Mouse (Mus musculus): ENCODE measurements around the gene Mrps7. TPM values are rescaled to one million over a fixed set of nuclear protein-coding genes. Genes with fewer than 3 reads are reported as not detected.

Mrps7 gene
- polyA plus RNA-seq, 1 experiment from 2014 or later, result 52.2 TPM

DNA sequence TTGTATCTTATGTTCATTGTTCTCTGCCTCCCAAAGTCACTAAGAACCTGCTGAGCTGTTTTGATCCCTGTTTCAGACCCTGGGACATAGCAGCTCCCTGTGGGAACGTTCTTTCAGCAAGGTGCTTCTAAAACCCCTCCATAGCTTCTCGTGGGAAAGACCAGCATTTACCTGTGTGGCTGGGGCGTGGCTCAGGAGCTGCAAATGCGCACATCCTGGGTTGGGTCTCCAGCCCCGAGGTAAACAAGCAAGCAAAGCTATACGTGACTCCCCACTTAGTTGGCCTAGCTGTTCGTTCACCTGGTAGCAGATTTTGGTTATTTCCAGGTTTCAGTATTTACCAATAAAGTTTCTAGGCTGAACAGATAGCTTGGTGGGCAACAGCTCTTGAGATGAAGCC is 28.5 kb downstream of the Mrps7 start:
- Histone ChIP-seq H3K27ac (ENCODE audit: low read depth, low read length) (no peak overlapping the region), H3K27me3 (replicated peaks; ENCODE audit: control insufficient read depth, insufficient read depth, low read length) (no peaks in the 10 kb centered on the region), H3K9me3 (ENCODE audit: control insufficient read depth) (no peaks in the 10 kb centered on the region), H3K9ac (ENCODE audit: low read depth, low read length) (no peak overlapping the region), H3K4me1 (replicated peaks; ENCODE audit: control insufficient read depth, insufficient read depth, low read length) (no peaks in the 10 kb centered on the region; the same call in 1 of the 2 replicates), H3K4me2 (replicated peaks; ENCODE audit: low read depth) (no peak overlapping the region), H3K4me3 (ENCODE audit: low read depth, low read length) (no peak overlapping the region), H3K36me3 (ENCODE audit: control insufficient read depth, insufficient read depth) (no peaks in the 10 kb centered on the region)
- no peak for ATAC-seq
- TF ChIP-seq CTCF (IDR thresholded peaks at IDR 0.05; ENCODE audit: low read depth), result no peak
- 66% methylated on average over 7 of the region's 7 CpGs for WGBS

DNA sequence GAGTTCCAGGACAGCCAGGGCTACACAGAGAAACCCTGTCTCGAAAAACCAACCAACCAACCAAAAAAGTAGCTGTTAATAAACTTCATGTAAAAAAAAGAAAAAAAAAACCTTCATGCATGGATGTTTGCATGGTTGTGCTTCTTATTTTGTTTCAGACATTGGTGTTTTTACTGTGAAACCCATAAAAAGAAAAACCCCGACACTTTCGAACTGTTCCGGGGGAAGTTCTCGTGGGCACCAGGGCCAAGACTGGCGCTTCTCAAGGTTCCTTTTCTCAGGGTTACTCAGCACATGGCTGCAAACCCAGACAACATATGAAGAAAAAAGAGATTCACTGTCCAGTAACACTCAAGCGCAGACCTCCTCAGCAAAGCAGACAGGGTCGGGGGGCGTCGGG is 29.1 kb downstream of the Mrps7 start:
- no peaks in the 10 kb centered on the region for H3K27me3 ChIP-seq (replicated peaks; ENCODE audit: control insufficient read depth, insufficient read depth, low read length)
- H3K9me3 ChIP-seq (ENCODE audit: control insufficient read depth), result no peaks in the 10 kb centered on the region
- ATAC-seq, result no peak
- no peaks in the 10 kb centered on the region for H3K4me1 ChIP-seq (replicated peaks; ENCODE audit: control insufficient read depth, insufficient read depth, low read length)
- H3K36me3 ChIP-seq (ENCODE audit: control insufficient read depth, insufficient read depth), result no peaks in the 10 kb centered on the region
- H3K4me3 ChIP-seq (ENCODE audit: low read depth, low read length), result no peak overlapping the region
- H3K27ac ChIP-seq (ENCODE audit: low read depth, low read length), result no peak overlapping the region
- TF ChIP-seq CTCF (IDR thresholded peaks at IDR 0.05; ENCODE audit: low read depth), result no peak
- 88% methylated on average over 10 of the region's 10 CpGs for WGBS
- no peak overlapping the region for H3K9ac ChIP-seq (ENCODE audit: low read depth, low read length)
- no peak overlapping the region for H3K4me2 ChIP-seq (replicated peaks; ENCODE audit: low read depth)

DNA sequence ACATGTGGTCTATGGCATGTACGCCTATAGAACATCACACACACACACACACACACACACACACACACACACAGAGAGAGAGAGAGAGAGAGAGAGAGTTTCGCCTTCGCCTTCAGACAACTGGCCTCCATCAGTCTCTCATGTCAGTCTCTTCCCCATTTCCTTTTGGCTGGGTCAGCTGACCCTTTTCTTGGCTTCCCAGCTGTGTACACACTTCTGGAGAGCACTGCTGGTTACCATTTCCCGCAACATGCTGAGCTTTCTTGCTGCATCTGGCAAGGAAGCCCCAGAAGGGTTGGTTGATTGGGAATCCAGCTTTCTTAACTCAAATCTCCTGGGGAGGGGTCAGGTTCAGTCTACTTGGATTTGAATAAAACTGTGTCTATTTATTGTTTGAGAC is 30.4 kb downstream of the Mrps7 start:
- ATAC-seq, result no peak
- no peak for TF ChIP-seq CTCF (IDR thresholded peaks at IDR 0.05; ENCODE audit: low read depth)
- H3K9ac ChIP-seq (ENCODE audit: low read depth, low read length), result no peak overlapping the region
- no peaks in the 10 kb centered on the region for H3K9me3 ChIP-seq (ENCODE audit: control insufficient read depth)
- no peaks in the 10 kb centered on the region for H3K27me3 ChIP-seq (replicated peaks; ENCODE audit: control insufficient read depth, insufficient read depth, low read length)
- H3K4me2 ChIP-seq (replicated peaks; ENCODE audit: low read depth), result no peak overlapping the region
- 73% methylated on average over 4 of the region's 4 CpGs for WGBS
- no peaks in the 10 kb centered on the region for H3K36me3 ChIP-seq (ENCODE audit: control insufficient read depth, insufficient read depth)
- H3K4me1 ChIP-seq (replicated peaks; ENCODE audit: control insufficient read depth, insufficient read depth, low read length), result no peaks in the 10 kb centered on the region
- H3K27ac ChIP-seq (ENCODE audit: low read depth, low read length), result no peak overlapping the region
- H3K4me3 ChIP-seq (ENCODE audit: low read depth, low read length), result no peak overlapping the region

DNA sequence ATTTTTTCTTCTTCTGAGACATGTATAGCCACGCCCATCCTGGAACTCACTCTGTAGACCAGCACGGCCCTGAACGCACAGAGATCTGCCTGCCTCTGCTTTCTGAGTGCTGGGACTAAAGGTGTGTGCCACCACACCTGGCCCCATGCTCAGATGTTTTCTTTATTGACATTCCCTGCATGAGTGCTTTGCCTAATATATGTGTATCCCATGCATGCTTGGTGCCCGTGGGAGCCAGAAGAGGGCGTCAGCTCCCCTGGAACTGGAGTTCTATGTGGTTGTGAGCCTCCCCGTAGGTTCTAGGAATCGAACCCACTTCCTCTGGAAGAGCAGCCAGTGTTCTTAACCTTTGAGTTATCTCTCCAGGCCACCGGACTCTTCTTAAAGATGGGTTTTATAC is 31.3 kb downstream of the Mrps7 start:
- H3K27me3 ChIP-seq (replicated peaks; ENCODE audit: control insufficient read depth, insufficient read depth, low read length), result no peaks in the 10 kb centered on the region
- H3K9me3 ChIP-seq (ENCODE audit: control insufficient read depth), result no peaks in the 10 kb centered on the region
- H3K36me3 ChIP-seq (ENCODE audit: control insufficient read depth, insufficient read depth), result no peaks in the 10 kb centered on the region
- H3K4me3 ChIP-seq (ENCODE audit: low read depth, low read length), result no peak overlapping the region
- 0 out of 2 replicates have a peak, but pooled peaks cover 3% of the 10 kb centered on the region for H3K4me1 ChIP-seq (replicated peaks; ENCODE audit: control insufficient read depth, insufficient read depth, low read length)
- no peak overlapping the region for H3K27ac ChIP-seq (ENCODE audit: low read depth, low read length)
- no peak overlapping the region for H3K9ac ChIP-seq (ENCODE audit: low read depth, low read length)
- ATAC-seq, result no peak
- TF ChIP-seq CTCF (IDR thresholded peaks at IDR 0.05; ENCODE audit: low read depth), result no peak
- H3K4me2 ChIP-seq (replicated peaks; ENCODE audit: low read depth), result no peak overlapping the region
- WGBS, result 83% methylated on average over 8 of the region's 8 CpGs

DNA sequence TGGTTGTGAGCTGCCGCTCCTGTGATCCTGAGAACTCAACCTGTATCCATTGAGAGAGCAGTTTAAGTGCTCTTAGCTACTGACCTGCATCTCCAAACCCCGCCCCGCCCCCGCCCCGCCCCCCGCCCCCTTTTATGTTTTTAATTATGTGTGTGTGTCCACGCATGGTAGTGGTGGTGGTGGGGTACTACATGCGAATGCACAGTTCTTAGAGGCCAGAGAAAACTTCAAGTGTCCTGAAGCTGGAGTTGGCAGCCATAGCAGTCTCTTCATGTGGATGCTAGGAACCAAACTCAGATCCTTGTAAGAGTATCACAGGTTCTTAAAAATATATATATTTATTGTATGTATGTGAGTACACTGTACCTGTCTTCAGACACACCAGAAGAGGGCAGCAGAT is 31.8 kb downstream of the Mrps7 start:
- WGBS, result 78% methylated on average over 8 of the region's 8 CpGs

DNA sequence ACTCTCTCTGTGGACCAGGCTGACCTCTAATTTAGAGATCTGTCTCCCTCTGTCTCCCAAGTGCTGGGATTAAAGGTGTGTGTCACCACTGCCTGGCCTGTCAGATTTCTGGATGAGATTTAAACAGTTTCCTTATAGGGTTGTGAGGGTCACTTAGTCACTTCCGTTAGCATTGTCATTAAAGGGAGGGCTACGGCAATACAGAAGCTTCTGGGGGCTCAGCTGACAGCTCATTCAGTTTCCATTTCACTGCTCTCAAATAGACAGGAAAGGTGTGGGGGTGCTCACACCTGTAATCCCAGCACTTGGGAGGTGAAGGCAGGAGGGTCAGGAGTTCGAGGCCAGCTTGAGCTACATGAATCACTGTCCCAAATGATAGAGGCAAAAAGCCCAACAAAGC is 33.2 kb downstream of the Mrps7 start:
- no peak overlapping the region for H3K4me3 ChIP-seq (ENCODE audit: low read depth, low read length)

More for the DNA sequence above, 31.8 kb downstream of the Mrps7 start:
- no peak overlapping the region for H3K27ac ChIP-seq (ENCODE audit: low read depth, low read length)
- H3K4me2 ChIP-seq (replicated peaks; ENCODE audit: low read depth), result no peak overlapping the region
- no peak for TF ChIP-seq CTCF (IDR thresholded peaks at IDR 0.05; ENCODE audit: low read depth)
- H3K9ac ChIP-seq (ENCODE audit: low read depth, low read length), result no peak overlapping the region
- H3K4me3 ChIP-seq (ENCODE audit: low read depth, low read length), result no peak overlapping the region
- no peak for ATAC-seq
- no peaks in the 10 kb centered on the region for H3K27me3 ChIP-seq (replicated peaks; ENCODE audit: control insufficient read depth, insufficient read depth, low read length)
- H3K9me3 ChIP-seq (ENCODE audit: control insufficient read depth), result no peaks in the 10 kb centered on the region
- H3K36me3 ChIP-seq (ENCODE audit: control insufficient read depth, insufficient read depth), result no peaks in the 10 kb centered on the region
- 0 out of 2 replicates have a peak, but pooled peaks cover 3% of the 10 kb centered on the region for H3K4me1 ChIP-seq (replicated peaks; ENCODE audit: control insufficient read depth, insufficient read depth, low read length)

More for the DNA sequence above, 33.2 kb downstream of the Mrps7 start:
- no peak for TF ChIP-seq CTCF (IDR thresholded peaks at IDR 0.05; ENCODE audit: low read depth)
- no peaks in the 10 kb centered on the region for H3K36me3 ChIP-seq (ENCODE audit: control insufficient read depth, insufficient read depth)
- 0 out of 2 replicates have a peak, but pooled peaks cover 3% of the 10 kb centered on the region for H3K4me1 ChIP-seq (replicated peaks; ENCODE audit: control insufficient read depth, insufficient read depth, low read length)
- no peak overlapping the region for H3K27ac ChIP-seq (ENCODE audit: low read depth, low read length)
- 70% methylated on average over 3 of the region's 3 CpGs for WGBS
- H3K9ac ChIP-seq (ENCODE audit: low read depth, low read length), result no peak overlapping the region
- no peaks in the 10 kb centered on the region for H3K27me3 ChIP-seq (replicated peaks; ENCODE audit: control insufficient read depth, insufficient read depth, low read length)
- H3K4me2 ChIP-seq (replicated peaks; ENCODE audit: low read depth), result no peak overlapping the region
- ATAC-seq, result no peak
- no peaks in the 10 kb centered on the region for H3K9me3 ChIP-seq (ENCODE audit: control insufficient read depth)
